Mouse (Mus musculus) bone marrow macrophage, adult 2 months (primary cell): ENCODE measurements at regions not wholly inside any gene's neighbourhood (a gene's known extent, or its start where the extent isn't known, plus 50 kb on each side); places are given as distances from the start of the nearest gene placed in this dataset.

Experiments
- CTCF ChIP-seq: IDR thresholded peaks from 2 replicates; pipeline ENCODE4 v1.5.1; 2012; ENCODE audit warnings: low read depth, mild to moderate bottlenecking, low read length, moderate library complexity
- POLR2A ChIP-seq: IDR thresholded peaks from 2 replicates; pipeline ENCODE4 v1.6.1; 2012; ENCODE audit warnings: mild to moderate bottlenecking, low read depth, low read length, borderline replicate concordance

DNA sequence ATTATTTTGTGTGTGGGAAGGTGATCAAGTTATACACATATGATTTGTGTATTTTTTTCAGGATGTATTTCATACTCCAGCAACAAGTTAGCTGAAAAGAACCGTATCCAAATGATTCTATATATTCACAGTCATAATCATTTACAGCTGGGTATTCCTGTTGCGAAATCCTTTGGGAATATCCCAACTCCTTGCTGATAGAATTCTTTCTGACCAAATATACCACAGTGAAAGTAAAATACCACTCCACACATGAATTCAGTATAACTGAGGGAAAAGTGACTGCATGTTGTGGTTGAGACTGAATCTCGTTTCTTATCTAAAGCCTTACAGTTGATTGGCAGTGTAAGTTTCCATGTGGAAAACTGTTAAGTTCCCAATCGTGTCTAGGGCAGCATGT lies 145.1 kb upstream of the Ahr start:
- no peak for TF ChIP-seq POLR2A
- TF ChIP-seq CTCF: no peak
